Mouse (Mus musculus): ENCODE measurements around the gene Lmo2. TPM values are rescaled to one million over a fixed set of nuclear protein-coding genes. Genes with fewer than 3 reads are reported as not detected.

Lmo2 gene
- polyA plus RNA-seq, 1 experiment from 2014 or later, result 48.1 TPM

Other genes with a start within 250 kb of the Lmo2 start
- 17.6 and 18.3 TPM in 2 replicates for gene Nat10, start 196.7 kb upstream of the Lmo2 start, polyA plus RNA-seq (2014; fragmentation: Nextera tagmentation; extraction: Ambion mirVana)
- gene Caprin1, start 160.3 kb upstream of the Lmo2 start, polyA plus RNA-seq (2014; fragmentation: Nextera tagmentation; extraction: Ambion mirVana), result 399 and 416 TPM in 2 replicates
- gene Fbxo3, start 69.7 kb downstream of the Lmo2 start, polyA plus RNA-seq (2014; fragmentation: Nextera tagmentation; extraction: Ambion mirVana), result 68.3 and 76.8 TPM in 2 replicates
- 2.5 and 2.9 TPM in 2 replicates for gene 4931422A03Rik, start 70.4 kb downstream of the Lmo2 start, polyA plus RNA-seq (2014; fragmentation: Nextera tagmentation; extraction: Ambion mirVana)
- not detected in 2 replicates for gene Gm10912, start 107.8 kb downstream of the Lmo2 start, polyA plus RNA-seq (2014; fragmentation: Nextera tagmentation; extraction: Ambion mirVana)
- not detected in 2 replicates for gene Gm10799, start 110.6 kb downstream of the Lmo2 start, polyA plus RNA-seq (2014; fragmentation: Nextera tagmentation; extraction: Ambion mirVana)
- 3.2 and 3.3 TPM in 2 replicates for gene Cd59b, start 111.9 kb downstream of the Lmo2 start, polyA plus RNA-seq (2014; fragmentation: Nextera tagmentation; extraction: Ambion mirVana)
- 14.9 and 16.6 TPM in 2 replicates for gene Cd59a, start 137.8 kb downstream of the Lmo2 start, polyA plus RNA-seq (2014; fragmentation: Nextera tagmentation; extraction: Ambion mirVana)
- gene A930018P22Rik, start 164.8 kb downstream of the Lmo2 start, polyA plus RNA-seq (2014; fragmentation: Nextera tagmentation; extraction: Ambion mirVana), result not detected in 2 replicates

Measured in hindbrain, embryonic 14.5 days (tissue).